Mouse (Mus musculus) c-Kit-negative CD71-positive TER-119-positive erythroid progenitor cells, embryonic 14.5 days (primary cell): ENCODE measurements around the gene Fam234b.
A peak's percentile ranks its signal among the peaks of the same experiment; 100 is the strongest.

ENCODE experiments used
- DNase-seq: peaks from one replicate; pipeline ENCODE4 v3.0.0-alpha.2; 2013; ENCODE audit warnings: low read depth, low spot score

Gene Fam234b

GRCm38 (mm10) chr6:135197921-135198532, at the start of gene Fam234b, which contains the start of gene Hebp1:
Fam234b (plus strand) TSS chr6:135197977.
Hebp1 (minus strand) TSS chr6:135198022.
- peak; percentile 75 for DNase-seq

GRCm38 (mm10) chr6:135148506-135148905, 49.3 kb upstream of the Fam234b start:
- DNase-seq = peak; percentile 26

GRCm38 (mm10) chr6:135149175-135149574, 48.6 kb upstream of the Fam234b start:
- DNase-seq = no peak

GRCm38 (mm10) chr6:135149722-135150121, 48.1 kb upstream of the Fam234b start:
- DNase-seq = no peak

- DNase-seq = no peak
These were observed 47.5 kb upstream of the Fam234b start for GRCm38 (mm10) chr6:135150311-135150710.

DNA sequence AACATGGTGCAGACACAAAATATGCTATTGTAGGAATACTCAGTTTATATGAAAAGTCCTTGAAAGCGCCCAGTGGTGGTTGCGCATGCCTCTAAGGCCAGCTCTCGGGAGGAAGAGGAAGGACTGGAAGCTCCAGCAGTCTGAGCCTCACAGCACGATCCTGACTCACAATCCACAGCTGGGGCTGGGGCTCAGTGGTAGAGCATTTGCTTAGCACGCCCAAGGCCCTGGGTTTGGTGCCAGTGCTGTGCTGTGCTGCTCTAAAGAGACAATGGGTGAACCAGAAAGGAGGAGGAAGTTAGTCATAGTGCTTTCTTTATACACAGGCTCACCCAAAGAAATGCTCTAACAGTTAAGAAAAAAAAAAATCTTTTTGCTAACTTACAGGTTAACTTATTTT, 44.1 kb upstream of the Fam234b start:
- DNase-seq = no peak

DNA sequence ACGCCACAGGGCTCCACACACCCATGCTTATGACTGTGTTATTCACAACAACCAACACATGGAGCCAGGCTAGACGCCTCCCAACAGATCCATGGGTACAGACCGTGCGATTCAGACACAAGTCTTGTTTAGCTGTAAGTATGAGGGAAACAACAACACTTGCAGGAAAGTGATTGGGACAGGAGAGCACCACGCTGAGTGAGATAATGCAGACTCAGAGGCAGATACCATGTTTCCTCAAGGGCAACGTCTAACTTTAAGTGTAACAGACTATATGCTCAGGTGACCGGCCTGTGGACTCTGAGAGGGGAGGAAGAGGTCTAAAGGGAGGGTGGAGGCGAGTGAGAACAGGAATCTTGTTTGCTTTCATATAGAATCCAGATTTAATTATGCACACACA, 41.2 kb upstream of the Fam234b start:
- DNase-seq = no peak

DNA sequence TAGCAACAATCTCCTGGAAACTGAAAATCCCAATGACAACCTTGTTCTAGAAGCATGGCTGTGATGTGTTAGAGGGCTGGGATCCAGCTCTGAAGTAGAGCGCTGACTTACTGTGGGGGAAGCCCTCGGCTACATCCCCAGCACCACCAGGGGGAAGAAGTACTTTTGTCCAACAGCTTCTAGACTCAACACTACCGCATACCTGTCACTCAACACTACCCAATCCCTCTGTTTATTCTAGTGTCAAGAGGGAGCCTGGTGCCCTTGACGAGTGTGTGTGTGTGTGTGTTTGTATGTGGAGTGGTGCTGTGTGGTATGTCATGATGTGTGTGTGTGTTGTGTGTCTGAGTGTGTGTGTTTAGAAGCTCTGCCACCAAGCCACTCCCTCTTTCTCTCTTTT, 40.3 kb upstream of the Fam234b start:
- no peak for DNase-seq

DNA sequence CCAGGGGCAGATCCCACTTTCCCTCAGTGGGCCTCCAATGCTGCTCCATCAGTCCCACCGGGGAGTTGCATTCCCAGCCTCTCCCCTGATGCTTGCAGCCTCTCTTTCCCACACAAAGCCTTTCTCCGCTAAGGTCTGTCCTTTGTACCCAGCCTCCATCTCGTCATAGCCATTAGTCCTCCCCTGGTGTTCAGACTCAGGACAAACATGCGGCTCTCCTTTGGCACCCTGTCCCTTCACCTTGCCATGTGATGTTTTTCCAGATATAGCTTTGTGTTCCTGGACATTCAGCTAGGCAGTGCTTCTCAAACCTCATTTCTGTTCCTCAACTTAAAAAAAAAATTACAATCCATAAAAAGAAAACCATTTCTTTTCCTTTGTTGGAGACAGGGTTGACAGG, 39.3 kb upstream of the Fam234b start:
- no peak for DNase-seq

GRCm38 (mm10) chr6:135161356-135161755, 36.4 kb upstream of the Fam234b start:
- DNase-seq = no peak

DNA sequence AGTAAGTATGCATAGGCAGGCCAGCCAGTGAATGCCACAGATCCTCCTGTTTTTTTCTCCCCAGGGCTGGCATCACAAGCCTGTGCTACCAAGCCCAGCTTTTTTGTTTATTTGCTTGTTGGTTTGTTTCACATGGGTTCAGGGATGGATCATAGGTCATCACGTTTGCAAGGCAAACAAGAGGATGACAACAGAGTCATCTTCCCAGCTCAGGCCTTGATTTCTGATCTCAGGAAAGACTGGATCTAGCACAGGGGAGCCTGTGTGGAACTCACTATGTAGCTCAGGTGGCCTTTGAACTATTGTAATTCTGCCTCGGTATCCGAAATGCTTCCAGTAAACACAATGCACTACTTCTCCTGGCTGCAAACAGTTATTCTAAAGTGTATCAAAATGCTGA, 35.5 kb upstream of the Fam234b start:
- no peak for DNase-seq

DNA sequence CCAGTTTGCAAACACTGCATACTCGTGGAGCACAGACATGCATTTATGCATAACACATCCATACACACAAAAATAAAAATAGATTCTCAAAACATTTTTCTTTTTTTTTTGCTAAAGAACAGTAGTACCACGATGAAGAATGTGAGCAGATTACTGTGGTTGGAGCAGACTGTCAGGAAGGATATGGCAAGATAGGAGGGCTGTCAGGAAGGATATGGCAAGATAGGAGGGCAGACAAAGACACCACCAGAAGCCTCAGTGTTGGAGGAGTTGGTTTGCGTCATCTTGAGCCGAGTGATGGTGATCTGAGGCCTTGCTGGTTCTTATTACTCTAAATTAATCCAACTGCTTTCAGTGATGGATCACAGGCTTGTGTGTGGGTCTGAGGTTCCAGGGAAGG, 34.9 kb upstream of the Fam234b start:
- no peak for DNase-seq

DNA sequence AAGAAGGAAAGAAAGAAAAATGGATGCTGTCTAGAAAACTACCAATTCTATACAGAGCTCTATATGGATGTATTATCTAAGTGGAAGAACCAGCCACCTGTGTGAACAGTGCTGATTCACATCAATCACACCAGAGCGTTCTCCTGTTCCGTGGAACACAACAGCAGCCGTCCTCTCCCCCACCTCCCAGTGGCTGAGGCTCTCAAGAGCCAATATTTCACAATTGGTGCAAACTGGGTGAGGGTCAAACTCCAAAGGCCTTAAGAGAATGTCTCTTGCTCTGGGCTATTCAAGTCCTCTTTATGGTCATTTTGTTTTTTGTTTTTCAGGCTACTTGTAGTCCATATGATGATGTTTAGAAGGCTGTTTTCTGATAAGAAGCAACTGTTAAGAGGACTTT, 32.6 kb upstream of the Fam234b start:
- DNase-seq = no peak

DNA sequence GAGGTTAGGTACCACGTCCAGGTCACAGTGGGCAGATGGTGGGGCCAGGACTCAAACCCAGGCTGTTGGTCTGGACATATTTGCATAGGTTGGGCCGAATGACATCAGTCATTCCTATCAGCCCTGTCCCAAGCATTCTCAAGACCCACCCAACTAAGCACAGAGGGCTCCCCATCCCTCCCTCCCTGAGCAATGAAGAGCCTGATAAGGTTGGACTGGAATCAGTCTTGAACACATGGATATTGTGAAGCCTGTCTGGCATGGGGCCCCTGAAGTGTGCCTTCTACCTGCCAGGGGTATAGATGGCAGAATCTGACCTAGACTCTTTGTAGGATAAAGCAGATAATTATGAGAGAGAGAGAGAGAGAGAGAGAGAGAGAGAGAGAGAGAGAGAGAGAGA, 32.1 kb upstream of the Fam234b start:
- peak; percentile 77 for DNase-seq

GRCm38 (mm10) chr6:135166262-135166661, 31.5 kb upstream of the Fam234b start:
- peak; percentile 43 for DNase-seq

GRCm38 (mm10) chr6:135166712-135167111, 31.1 kb upstream of the Fam234b start:
- DNase-seq = peak; percentile 49

- DNase-seq = peak; percentile 80
These were observed 30.1 kb upstream of the Fam234b start for GRCm38 (mm10) chr6:135167380-135168311.

DNA sequence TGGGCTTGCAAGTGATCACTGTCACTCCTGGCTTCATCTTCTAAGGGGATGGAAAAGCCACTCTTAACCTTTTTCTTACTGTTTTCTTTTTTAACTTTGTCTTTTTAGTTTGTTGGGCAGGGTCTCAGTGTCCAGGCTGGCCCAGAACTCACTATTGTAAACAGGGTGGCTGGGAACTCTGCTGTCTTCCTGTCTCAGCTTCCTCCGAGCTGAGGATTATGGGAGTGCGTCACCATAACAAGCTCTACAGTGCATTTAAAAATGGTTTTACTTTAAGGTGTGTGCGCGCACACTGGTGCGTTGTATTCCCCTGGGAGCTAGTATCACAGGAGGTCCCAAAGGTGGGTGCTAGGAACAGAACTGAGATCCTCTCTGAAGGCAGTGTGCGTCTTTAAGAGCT, 29.3 kb upstream of the Fam234b start:
- DNase-seq = no peak

GRCm38 (mm10) chr6:135169246-135169645, 28.5 kb upstream of the Fam234b start:
- no peak for DNase-seq

DNA sequence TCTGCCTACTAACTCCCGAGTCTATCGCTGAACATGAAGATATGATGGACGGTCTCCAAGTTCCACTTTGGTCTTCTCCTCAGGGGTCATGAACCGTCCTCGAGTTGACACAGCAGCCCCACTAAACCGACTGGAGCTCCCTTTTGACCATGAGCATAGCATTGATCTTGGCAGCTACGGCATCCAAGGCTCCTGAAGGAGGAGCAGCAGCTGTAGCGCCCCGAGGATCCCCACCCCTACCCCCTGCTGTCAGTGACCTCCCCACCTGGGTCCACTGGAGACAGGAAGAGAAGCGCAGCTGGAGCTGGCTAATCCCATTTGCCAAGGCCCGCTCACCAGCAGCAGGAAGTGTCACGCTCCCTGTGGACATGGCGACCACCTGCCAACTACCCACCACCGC, 26.0 kb upstream of the Fam234b start:
- DNase-seq = no peak

DNA sequence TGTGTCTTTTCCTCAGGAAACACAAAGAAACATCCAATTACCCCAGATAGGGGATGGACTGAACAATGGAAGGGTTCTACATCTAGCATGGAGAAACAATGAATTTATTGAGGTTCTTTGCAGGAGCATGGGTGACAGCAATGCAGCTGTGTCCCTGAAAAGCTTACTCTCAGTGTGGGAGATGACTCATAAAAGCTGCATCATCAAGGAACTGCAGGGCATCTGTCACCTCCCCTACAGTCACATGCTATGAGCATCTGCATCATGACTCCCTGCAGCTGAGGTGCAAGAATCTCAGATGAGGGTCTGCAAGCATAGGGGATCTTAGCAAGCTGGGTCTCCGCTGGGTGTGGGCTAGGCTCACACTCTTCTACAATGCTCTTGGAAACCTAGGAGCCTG, 22.8 kb upstream of the Fam234b start:
- no peak for DNase-seq

- no peak for DNase-seq
These were observed 20.5 kb upstream of the Fam234b start for GRCm38 (mm10) chr6:135177271-135177670.

DNA sequence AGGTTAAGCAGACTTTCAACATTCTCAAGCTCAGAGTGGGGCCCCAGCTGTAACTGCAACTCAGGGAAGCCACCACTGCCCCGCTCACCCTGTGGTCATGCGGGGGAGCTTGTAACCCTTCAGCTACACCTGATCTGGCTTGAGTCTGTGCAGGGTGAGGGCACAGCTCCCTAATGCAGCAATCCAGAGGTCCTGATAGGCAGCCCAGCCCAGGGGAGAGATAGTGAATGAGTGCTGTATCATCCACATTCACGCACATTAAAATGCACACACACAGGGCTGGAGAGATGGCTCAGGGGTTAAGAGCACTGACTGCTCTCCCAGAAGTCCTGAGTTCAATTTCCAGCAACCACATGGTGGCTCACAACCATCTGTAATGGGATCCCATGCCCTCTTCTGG, 19.2 kb upstream of the Fam234b start:
- DNase-seq = no peak
